Mouse (Mus musculus): ENCODE measurements at regions not wholly inside any gene's neighbourhood (a gene's known extent, or its start where the extent isn't known, plus 50 kb on each side); places are given as distances from the start of the nearest gene placed in this dataset. TPM values are rescaled to one million over a fixed set of nuclear protein-coding genes. Genes with fewer than 3 reads are reported as not detected.

GRCm38 (mm10) chr5:7820592-7820991 is 139.7 kb upstream of the Steap4 start:
- H3K4me2 ChIP-seq = no peak overlapping the region
- H3K9ac ChIP-seq (ENCODE audit: low read depth, low read length) = no peak overlapping the region
- H3K4me1 ChIP-seq (ENCODE audit: control insufficient read depth, insufficient read depth, low read length) = no peaks in the 10 kb centered on the region
- no peaks in the 10 kb centered on the region for H3K9me3 ChIP-seq (replicated peaks; ENCODE audit: control insufficient read depth, low read length)
- ATAC-seq (replicated peaks; ENCODE audit: insufficient number of reproducible peaks, low FRiP score, low TSS enrichment) = no peak
- 29% methylated on average over 5 of the region's 5 CpGs for WGBS (ENCODE audit: insufficient replicate concordance)
- H3K27ac ChIP-seq (ENCODE audit: low read depth, low read length) = no peak overlapping the region
- H3K27me3 ChIP-seq (ENCODE audit: control insufficient read depth, insufficient read depth, low read length) = no peaks in the 10 kb centered on the region
- H3K36me3 ChIP-seq (ENCODE audit: control insufficient read depth, insufficient read depth, low read length) = no peaks in the 10 kb centered on the region
- H3K4me3 ChIP-seq (ENCODE audit: low read depth, low read length) = no peak overlapping the region

- Histone ChIP-seq H3K9ac (ENCODE audit: low read depth, low read length) (no peak overlapping the region), H3K27me3 (ENCODE audit: control insufficient read depth, insufficient read depth, low read length) (no peaks in the 10 kb centered on the region), H3K4me3 (ENCODE audit: low read depth, low read length) (no peak overlapping the region), H3K27ac (ENCODE audit: low read depth, low read length) (no peak overlapping the region), H3K4me2 (no peak overlapping the region), H3K9me3 (replicated peaks; ENCODE audit: control insufficient read depth, low read length) (no peaks in the 10 kb centered on the region), H3K4me1 (ENCODE audit: control insufficient read depth, insufficient read depth, low read length) (no peaks in the 10 kb centered on the region), H3K36me3 (ENCODE audit: control insufficient read depth, insufficient read depth, low read length) (no peaks in the 10 kb centered on the region)
- no peak for ATAC-seq (replicated peaks; ENCODE audit: insufficient number of reproducible peaks, low FRiP score, low TSS enrichment)
- 50% methylated on average over 3 of the region's 3 CpGs for WGBS (ENCODE audit: insufficient replicate concordance)
These were observed 138.6 kb upstream of the Steap4 start for GRCm38 (mm10) chr5:7821700-7822099.

- WGBS (ENCODE audit: insufficient replicate concordance) = 76% methylated on average over 3 of the region's 3 CpGs
- no peaks in the 10 kb centered on the region for H3K27me3 ChIP-seq (ENCODE audit: control insufficient read depth, insufficient read depth, low read length)
- no peaks in the 10 kb centered on the region for H3K9me3 ChIP-seq (replicated peaks; ENCODE audit: control insufficient read depth, low read length)
- H3K36me3 ChIP-seq (ENCODE audit: control insufficient read depth, insufficient read depth, low read length) = no peaks in the 10 kb centered on the region
- ATAC-seq (replicated peaks; ENCODE audit: insufficient number of reproducible peaks, low FRiP score, low TSS enrichment) = no peak
- H3K27ac ChIP-seq (ENCODE audit: low read depth, low read length) = no peak overlapping the region
- H3K4me3 ChIP-seq (ENCODE audit: low read depth, low read length) = no peak overlapping the region
- H3K9ac ChIP-seq (ENCODE audit: low read depth, low read length) = no peak overlapping the region
- H3K4me1 ChIP-seq (ENCODE audit: control insufficient read depth, insufficient read depth, low read length) = no peaks in the 10 kb centered on the region
- no peak overlapping the region for H3K4me2 ChIP-seq
These were observed 130.6 kb upstream of the Steap4 start for GRCm38 (mm10) chr5:7829618-7830017.

GRCm38 (mm10) chr5:7833812-7834211 is 126.4 kb upstream of the Steap4 start:
- Histone ChIP-seq H3K27me3 (ENCODE audit: control insufficient read depth, insufficient read depth, low read length) (no peaks in the 10 kb centered on the region), H3K9me3 (replicated peaks; ENCODE audit: control insufficient read depth, low read length) (no peaks in the 10 kb centered on the region), H3K9ac (ENCODE audit: low read depth, low read length) (no peak overlapping the region), H3K36me3 (ENCODE audit: control insufficient read depth, insufficient read depth, low read length) (no peaks in the 10 kb centered on the region), H3K4me1 (ENCODE audit: control insufficient read depth, insufficient read depth, low read length) (no peaks in the 10 kb centered on the region), H3K4me3 (ENCODE audit: low read depth, low read length) (no peak overlapping the region), H3K27ac (ENCODE audit: low read depth, low read length) (no peak overlapping the region), H3K4me2 (no peak overlapping the region)
- WGBS (ENCODE audit: insufficient replicate concordance) = 85% methylated on average over 1 of the region's 1 CpGs
- no peak for ATAC-seq (replicated peaks; ENCODE audit: insufficient number of reproducible peaks, low FRiP score, low TSS enrichment)

- H3K4me1 ChIP-seq (ENCODE audit: control insufficient read depth, insufficient read depth, low read length) = no peaks in the 10 kb centered on the region
- no peak for ATAC-seq (replicated peaks; ENCODE audit: insufficient number of reproducible peaks, low FRiP score, low TSS enrichment)
- H3K9me3 ChIP-seq (replicated peaks; ENCODE audit: control insufficient read depth, low read length) = no peaks in the 10 kb centered on the region
- no peak overlapping the region for H3K9ac ChIP-seq (ENCODE audit: low read depth, low read length)
- WGBS (ENCODE audit: insufficient replicate concordance) = 69% methylated on average over 2 of the region's 2 CpGs
- no peak overlapping the region for H3K4me3 ChIP-seq (ENCODE audit: low read depth, low read length)
- no peaks in the 10 kb centered on the region for H3K36me3 ChIP-seq (ENCODE audit: control insufficient read depth, insufficient read depth, low read length)
- no peaks in the 10 kb centered on the region for H3K27me3 ChIP-seq (ENCODE audit: control insufficient read depth, insufficient read depth, low read length)
- no peak overlapping the region for H3K4me2 ChIP-seq
- no peak overlapping the region for H3K27ac ChIP-seq (ENCODE audit: low read depth, low read length)
These were observed 97.2 kb upstream of the Steap4 start for GRCm38 (mm10) chr5:7863047-7863446.

GRCm38 (mm10) chr5:7866041-7866641 is 94.1 kb upstream of the Steap4 start:
- no peak overlapping the region for H3K27ac ChIP-seq (ENCODE audit: low read depth, low read length)
- H3K4me1 ChIP-seq (ENCODE audit: control insufficient read depth, insufficient read depth, low read length) = no peaks in the 10 kb centered on the region
- no peak overlapping the region for H3K9ac ChIP-seq (ENCODE audit: low read depth, low read length)
- H3K4me3 ChIP-seq (ENCODE audit: low read depth, low read length) = no peak overlapping the region
- no peaks in the 10 kb centered on the region for H3K36me3 ChIP-seq (ENCODE audit: control insufficient read depth, insufficient read depth, low read length)
- no peak overlapping the region for H3K4me2 ChIP-seq
- WGBS (ENCODE audit: insufficient replicate concordance) = 86% methylated on average over 3 of the region's 3 CpGs
- no peaks in the 10 kb centered on the region for H3K27me3 ChIP-seq (ENCODE audit: control insufficient read depth, insufficient read depth, low read length)
- H3K9me3 ChIP-seq (replicated peaks; ENCODE audit: control insufficient read depth, low read length) = no peaks in the 10 kb centered on the region
- no peak for ATAC-seq (replicated peaks; ENCODE audit: insufficient number of reproducible peaks, low FRiP score, low TSS enrichment)

GRCm38 (mm10) chr5:7899537-7899936 is 60.7 kb upstream of the Steap4 start:
- Histone ChIP-seq H3K4me2 (no peak overlapping the region), H3K36me3 (ENCODE audit: control insufficient read depth, insufficient read depth, low read length) (no peaks in the 10 kb centered on the region), H3K9ac (ENCODE audit: low read depth, low read length) (no peak overlapping the region), H3K4me1 (ENCODE audit: control insufficient read depth, insufficient read depth, low read length) (no peaks in the 10 kb centered on the region), H3K27ac (ENCODE audit: low read depth, low read length) (no peak overlapping the region), H3K4me3 (ENCODE audit: low read depth, low read length) (no peak overlapping the region), H3K9me3 (replicated peaks; ENCODE audit: control insufficient read depth, low read length) (no peaks in the 10 kb centered on the region), H3K27me3 (ENCODE audit: control insufficient read depth, insufficient read depth, low read length) (no peaks in the 10 kb centered on the region)
- WGBS (ENCODE audit: insufficient replicate concordance) = 52% methylated on average over 3 of the region's 3 CpGs
- ATAC-seq (replicated peaks; ENCODE audit: insufficient number of reproducible peaks, low FRiP score, low TSS enrichment) = no peak

Small RNA genes in the stretch of these regions (microRNA-seq; reads per million reads assigned to microRNA genes)
- gene Gm22196 (ENCODE audit: borderline number of aligned reads) = not detected

Measured in heart, embryonic 11.5 days (tissue).